In the genomic region with DNA sequence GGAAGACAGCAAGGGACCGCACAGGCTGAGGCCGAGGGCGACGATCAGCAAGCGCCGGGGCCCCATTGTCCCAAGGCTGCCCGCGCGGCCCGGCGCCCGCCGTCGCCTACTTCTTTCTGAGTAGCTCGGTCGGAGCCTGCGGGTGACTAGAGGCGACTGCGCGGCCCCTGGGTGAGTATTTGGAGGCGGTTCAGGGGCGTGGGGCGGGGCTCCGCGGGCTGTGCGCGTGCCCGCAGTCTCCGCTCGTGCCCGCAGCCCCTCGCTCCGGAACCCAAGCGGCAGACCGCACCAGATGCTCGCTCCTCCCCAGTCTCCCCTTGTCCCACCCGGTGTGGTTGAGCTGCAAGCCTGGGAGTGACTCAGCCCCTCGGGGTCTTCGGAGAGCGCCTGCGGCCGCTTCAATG, we compare ENCODE assay signal across 8 mouse cellular contexts. TPM values are rescaled to one million over a fixed set of nuclear protein-coding genes. Genes with fewer than 3 reads are reported as not detected.
DNase-seq lines count a peak whose midpoint lies in the region; ATAC-seq lines count a peak whose summit lies in the region.

A gene (minus strand): TSS at position 179 of the 404 bp plus-strand sequence.

- peak; percentile 86 for ATAC-seq in inflammation-experienced regulatory T-cells, adult 6 months

- intact Hi-C loops in gastrocnemius, postnatal 14 days (cut with DNase I; ENCODE audit: low total_unique reads), result no loop called here
- intact Hi-C loops in left cerebral cortex, postnatal 36 days (cut with DNase I), result no loop called here

- DNase-seq in adrenal gland, adult (ENCODE audit: inconsistent age in 2 of 2, low spot score in 1 of 2), result peak; percentile 92 to 98
- peak; percentile 92 for DNase-seq in embryo, embryonic 10.5 days (ENCODE audit: low spot score)
- peak; percentile 84 for DNase-seq in gastrocnemius, postnatal 14 days
- DNase-seq in left cerebral cortex, postnatal 36 days (ENCODE audit: low spot score in 2 of 2), result peak; percentile 35 to 62
- DNase-seq in mesoderm, embryonic 11.5 days (ENCODE audit: low read depth, low spot score), result peak; percentile 92
- DNase-seq in right cerebral cortex, postnatal 25 days, result peak; percentile 52
- peak; percentile 62 to 68 for DNase-seq in urinary bladder, postnatal 36 days (ENCODE audit: low spot score in 2 of 2)

RNA-seq across cellular contexts. Expression of the gene that starts here (rescaled TPM):
- total RNA-seq in gastrocnemius, postnatal 14 days (2021), result 10 to 100 TPM; 12.4 to 13.9 TPM
- 10 to 100 TPM; 34.3 TPM for polyA plus RNA-seq in inflammation-experienced regulatory T-cells, adult 6 months (2017; shearing (Covaris generic))
- 1 to 10 TPM; 4.1 to 4.3 TPM for total RNA-seq in left cerebral cortex, postnatal 36 days (2021)

Comparison
In these comparisons a context has a peak if more than half of its experiments do, and no peak if none do; other contexts are left out.
1. Peak in every context shown above with its lines: DNase-seq and ATAC-seq.